Mouse (Mus musculus): Measurements from ENCODE around the gene Clybl. TPM values are rescaled to one million over a fixed set of nuclear protein-coding genes. Genes with fewer than 3 reads are reported as not detected.

Clybl gene
- polyA plus RNA-seq, 1 experiment from 2014 or later = 76.8 TPM

- H3K4me3 ChIP-seq (ENCODE audit: low read depth, low read length) = no peak overlapping the region
- peaks cover 46% of the 10 kb centered on the region for H3K27me3 ChIP-seq (ENCODE audit: control insufficient read depth, insufficient read depth, low read length)
- H3K9me3 ChIP-seq (replicated peaks; ENCODE audit: control insufficient read depth, low read length) = no peaks in the 10 kb centered on the region
- H3K4me2 ChIP-seq = no peak overlapping the region
- 64% methylated on average over 22 of the region's 22 CpGs for WGBS (ENCODE audit: insufficient replicate concordance)
- no peaks in the 10 kb centered on the region for H3K4me1 ChIP-seq (ENCODE audit: control insufficient read depth, insufficient read depth, low read length)
- ATAC-seq (replicated peaks; ENCODE audit: insufficient number of reproducible peaks, low FRiP score, low TSS enrichment) = no peak
- H3K36me3 ChIP-seq (ENCODE audit: control insufficient read depth, insufficient read depth, low read length) = no peaks in the 10 kb centered on the region
- H3K9ac ChIP-seq (ENCODE audit: low read depth, low read length) = no peak overlapping the region
- H3K27ac ChIP-seq (ENCODE audit: low read depth, low read length) = no peak overlapping the region
Observed at GRCm38 (mm10) chr14:122226666-122227453, 45.4 kb downstream of the Clybl start.

GRCm38 (mm10) chr14:122227454-122227951, 46.0 kb downstream of the Clybl start:
- Histone ChIP-seq H3K4me2 (no peak overlapping the region), H3K9ac (ENCODE audit: low read depth, low read length) (no peak overlapping the region), H3K27me3 (ENCODE audit: control insufficient read depth, insufficient read depth, low read length) (peaks cover 46% of the 10 kb centered on the region), H3K4me1 (ENCODE audit: control insufficient read depth, insufficient read depth, low read length) (no peaks in the 10 kb centered on the region), H3K4me3 (ENCODE audit: low read depth, low read length) (no peak overlapping the region), H3K9me3 (replicated peaks; ENCODE audit: control insufficient read depth, low read length) (no peaks in the 10 kb centered on the region), H3K27ac (ENCODE audit: low read depth, low read length) (no peak overlapping the region), H3K36me3 (ENCODE audit: control insufficient read depth, insufficient read depth, low read length) (no peaks in the 10 kb centered on the region)
- no peak for ATAC-seq (replicated peaks; ENCODE audit: insufficient number of reproducible peaks, low FRiP score, low TSS enrichment)
- WGBS (ENCODE audit: insufficient replicate concordance) = 61% methylated on average over 14 of the region's 14 CpGs

GRCm38 (mm10) chr14:122228816-122229551, 47.5 kb downstream of the Clybl start:
- Histone ChIP-seq H3K9me3 (replicated peaks; ENCODE audit: control insufficient read depth, low read length) (no peaks in the 10 kb centered on the region), H3K9ac (ENCODE audit: low read depth, low read length) (no peak overlapping the region), H3K27ac (ENCODE audit: low read depth, low read length) (no peak overlapping the region), H3K4me3 (ENCODE audit: low read depth, low read length) (no peak overlapping the region), H3K4me2 (peak overlapping the region; percentile 42), H3K27me3 (ENCODE audit: control insufficient read depth, insufficient read depth, low read length) (peaks cover 44% of the 10 kb centered on the region), H3K4me1 (ENCODE audit: control insufficient read depth, insufficient read depth, low read length) (no peaks in the 10 kb centered on the region), H3K36me3 (ENCODE audit: control insufficient read depth, insufficient read depth, low read length) (no peaks in the 10 kb centered on the region)
- no peak for ATAC-seq (replicated peaks; ENCODE audit: insufficient number of reproducible peaks, low FRiP score, low TSS enrichment)
- WGBS (ENCODE audit: insufficient replicate concordance) = 22% methylated on average over 23 of the region's 23 CpGs

- Histone ChIP-seq H3K36me3 (ENCODE audit: control insufficient read depth, insufficient read depth, low read length) (no peaks in the 10 kb centered on the region), H3K4me1 (ENCODE audit: control insufficient read depth, insufficient read depth, low read length) (no peaks in the 10 kb centered on the region), H3K27ac (ENCODE audit: low read depth, low read length) (no peak overlapping the region), H3K4me3 (ENCODE audit: low read depth, low read length) (no peak overlapping the region), H3K9ac (ENCODE audit: low read depth, low read length) (no peak overlapping the region), H3K27me3 (ENCODE audit: control insufficient read depth, insufficient read depth, low read length) (peaks cover 35% of the 10 kb centered on the region), H3K4me2 (no peak overlapping the region), H3K9me3 (replicated peaks; ENCODE audit: control insufficient read depth, low read length) (no peaks in the 10 kb centered on the region)
- 87% methylated on average over 5 of the region's 5 CpGs for WGBS (ENCODE audit: insufficient replicate concordance)
- no peak for ATAC-seq (replicated peaks; ENCODE audit: insufficient number of reproducible peaks, low FRiP score, low TSS enrichment)
Observed at GRCm38 (mm10) chr14:122229988-122230387, 48.5 kb downstream of the Clybl start.

- Histone ChIP-seq H3K4me2 (no peak overlapping the region), H3K9ac (ENCODE audit: low read depth, low read length) (no peak overlapping the region), H3K36me3 (ENCODE audit: control insufficient read depth, insufficient read depth, low read length) (no peaks in the 10 kb centered on the region), H3K4me3 (ENCODE audit: low read depth, low read length) (no peak overlapping the region), H3K27me3 (ENCODE audit: control insufficient read depth, insufficient read depth, low read length) (peaks cover 30% of the 10 kb centered on the region), H3K9me3 (replicated peaks; ENCODE audit: control insufficient read depth, low read length) (no peaks in the 10 kb centered on the region), H3K4me1 (ENCODE audit: control insufficient read depth, insufficient read depth, low read length) (no peaks in the 10 kb centered on the region), H3K27ac (ENCODE audit: low read depth, low read length) (no peak overlapping the region)
- 64% methylated on average over 14 of the region's 14 CpGs for WGBS (ENCODE audit: insufficient replicate concordance)
- ATAC-seq (replicated peaks; ENCODE audit: insufficient number of reproducible peaks, low FRiP score, low TSS enrichment) = no peak
Observed at GRCm38 (mm10) chr14:122230621-122231025, 49.1 kb downstream of the Clybl start.

DNA sequence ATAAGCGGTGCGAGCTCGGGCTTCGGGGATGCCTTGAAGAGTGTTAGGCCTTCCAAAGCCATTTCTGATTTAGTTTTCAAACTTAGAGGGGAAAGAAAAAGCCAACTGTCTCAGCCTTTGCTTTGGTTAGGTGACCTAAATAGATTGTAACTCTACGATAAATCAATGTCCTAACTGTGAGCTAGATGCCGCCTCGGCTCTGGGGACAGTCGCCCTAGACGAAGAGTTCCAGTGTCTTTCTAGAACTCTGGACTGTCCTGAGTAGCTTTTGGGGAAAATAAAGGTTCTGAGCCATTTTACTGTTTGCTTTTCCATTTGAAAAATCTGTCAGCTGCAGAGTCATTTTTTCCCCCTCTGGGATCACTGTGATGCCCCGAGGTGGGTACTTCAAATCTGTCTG, 49.6 kb downstream of the Clybl start:
- H3K27me3 ChIP-seq (ENCODE audit: control insufficient read depth, insufficient read depth, low read length) = peaks cover 27% of the 10 kb centered on the region
- ATAC-seq (replicated peaks; ENCODE audit: insufficient number of reproducible peaks, low FRiP score, low TSS enrichment) = no peak
- H3K27ac ChIP-seq (ENCODE audit: low read depth, low read length) = no peak overlapping the region
- no peaks in the 10 kb centered on the region for H3K9me3 ChIP-seq (replicated peaks; ENCODE audit: control insufficient read depth, low read length)
- no peaks in the 10 kb centered on the region for H3K36me3 ChIP-seq (ENCODE audit: control insufficient read depth, insufficient read depth, low read length)
- H3K4me1 ChIP-seq (ENCODE audit: control insufficient read depth, insufficient read depth, low read length) = no peaks in the 10 kb centered on the region
- no peak overlapping the region for H3K4me3 ChIP-seq (ENCODE audit: low read depth, low read length)
- no peak overlapping the region for H3K4me2 ChIP-seq
- H3K9ac ChIP-seq (ENCODE audit: low read depth, low read length) = no peak overlapping the region
- 84% methylated on average over 10 of the region's 10 CpGs for WGBS (ENCODE audit: insufficient replicate concordance)

DNA sequence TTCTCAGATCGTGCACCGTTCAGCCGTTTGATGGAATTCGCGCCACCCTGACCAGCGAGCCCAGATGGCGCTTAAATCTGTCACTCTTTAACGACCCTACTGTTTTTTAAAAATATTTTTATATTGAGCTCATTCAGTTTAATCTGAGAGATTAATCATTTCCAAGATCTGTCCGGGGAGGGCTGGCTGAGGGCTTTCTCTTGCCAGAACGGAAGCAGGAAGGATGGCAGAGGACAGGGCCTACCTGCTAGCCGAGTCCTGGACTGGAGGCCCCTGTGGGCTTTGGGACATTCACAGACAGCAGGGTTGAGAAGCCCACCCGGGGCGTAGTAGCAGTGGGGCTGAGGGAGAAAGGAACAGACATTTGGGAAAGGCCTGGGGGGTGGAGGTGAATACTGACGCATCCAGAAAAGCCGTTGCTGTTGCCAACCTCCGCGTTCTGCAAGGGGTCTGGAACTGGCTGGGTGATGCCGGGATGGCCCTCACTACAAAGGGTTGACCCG, 51.8 kb downstream of the Clybl start:
- ATAC-seq (replicated peaks; ENCODE audit: insufficient number of reproducible peaks, low FRiP score, low TSS enrichment) = no peak

DNA sequence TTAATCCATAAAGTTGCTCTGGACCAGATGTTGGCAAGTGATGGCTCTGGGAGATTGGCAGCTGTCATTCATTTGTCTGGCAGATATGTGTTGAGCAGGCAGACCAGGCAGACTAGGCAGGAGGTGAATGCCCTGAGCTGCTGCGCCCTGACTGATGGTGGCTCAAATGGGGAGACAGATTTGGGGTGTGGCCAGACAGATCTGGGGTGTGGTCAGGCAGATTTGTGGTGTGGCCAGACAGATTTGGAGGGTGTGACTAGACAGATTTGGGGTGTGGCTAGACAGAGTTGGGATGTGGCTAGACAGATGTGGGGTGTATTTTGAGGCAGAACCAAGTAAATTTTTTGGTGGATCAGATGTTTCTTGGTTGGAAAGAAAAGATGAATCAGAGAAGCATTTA, 62.4 kb downstream of the Clybl start:
- Histone ChIP-seq H3K27me3 (ENCODE audit: control insufficient read depth, insufficient read depth, low read length) (no peaks in the 10 kb centered on the region), H3K9me3 (replicated peaks; ENCODE audit: control insufficient read depth, low read length) (no peaks in the 10 kb centered on the region)

More for the DNA sequence above, 51.8 kb downstream of the Clybl start:
- Histone ChIP-seq H3K4me3 (ENCODE audit: low read depth, low read length) (no peak overlapping the region), H3K27ac (ENCODE audit: low read depth, low read length) (no peak overlapping the region), H3K4me2 (no peak overlapping the region), H3K4me1 (ENCODE audit: control insufficient read depth, insufficient read depth, low read length) (no peaks in the 10 kb centered on the region), H3K27me3 (ENCODE audit: control insufficient read depth, insufficient read depth, low read length) (peaks cover 13% of the 10 kb centered on the region), H3K36me3 (ENCODE audit: control insufficient read depth, insufficient read depth, low read length) (no peaks in the 10 kb centered on the region), H3K9ac (ENCODE audit: low read depth, low read length) (no peak overlapping the region), H3K9me3 (replicated peaks; ENCODE audit: control insufficient read depth, low read length) (no peaks in the 10 kb centered on the region)
- 83% methylated on average over 19 of the region's 19 CpGs for WGBS (ENCODE audit: insufficient replicate concordance)

More for the DNA sequence above, 62.4 kb downstream of the Clybl start:
- Histone ChIP-seq H3K4me1 (ENCODE audit: control insufficient read depth, insufficient read depth, low read length) (no peaks in the 10 kb centered on the region), H3K27ac (ENCODE audit: low read depth, low read length) (no peak overlapping the region), H3K36me3 (ENCODE audit: control insufficient read depth, insufficient read depth, low read length) (no peaks in the 10 kb centered on the region), H3K9ac (ENCODE audit: low read depth, low read length) (no peak overlapping the region), H3K4me3 (ENCODE audit: low read depth, low read length) (no peak overlapping the region), H3K4me2 (no peak overlapping the region)
- no peak for ATAC-seq (replicated peaks; ENCODE audit: insufficient number of reproducible peaks, low FRiP score, low TSS enrichment)
- 70% methylated on average over 1 of the region's 1 CpGs for WGBS (ENCODE audit: insufficient replicate concordance)
